Mouse (Mus musculus) limb, embryonic 14.5 days (tissue): ENCODE data around the gene Ddhd1. TPM values are rescaled to one million over a fixed set of nuclear protein-coding genes. Genes with fewer than 3 reads are reported as not detected.

Experiments used
- ATAC-seq: fragments of 200-750 bp; cut with Nextera tagmentation; 2 replicates; pipeline ENCODE4 v1.8.0; 2017; ENCODE audit warnings: low read depth, moderate number of reproducible peaks, moderate TSS enrichment; ENCODE audit not compliant: low FRiP score
- DNase-seq: peaks from one replicate; pipeline ENCODE4 v3.0.0-alpha.2; 2015; ENCODE audit warnings: low spot score
- H3K27ac ChIP-seq: fragments of 300-500 bp; sonication (generic); replicated peaks from 2 replicates; pipeline ENCODE4 v1.5.1; 2014; ENCODE audit warnings: low read depth, mild to moderate bottlenecking, low read length, moderate library complexity, mixed read lengths
- H3K27me3 ChIP-seq: fragments of 300-500 bp; sonication (generic); 2 replicates; pipeline ENCODE4 v1.6.1; 2014; ENCODE audit warnings: low read length, mixed read lengths; ENCODE audit not compliant: control insufficient read depth, insufficient read depth
- H3K36me3 ChIP-seq: fragments of 300-500 bp; sonication (generic); 2 replicates; pipeline ENCODE4 v1.6.1; 2014; ENCODE audit warnings: mild to moderate bottlenecking, low read length, moderate library complexity, mixed read lengths; ENCODE audit not compliant: control insufficient read depth, insufficient read depth
- H3K4me1 ChIP-seq: fragments of 300-500 bp; sonication (generic); 2 replicates; pipeline ENCODE4 v1.6.1; 2014; ENCODE audit warnings: antibody characterized with exemption, low read length, mixed read lengths; ENCODE audit not compliant: control insufficient read depth, insufficient read depth
- H3K4me2 ChIP-seq: fragments of 300-500 bp; sonication (generic); replicated peaks from 2 replicates; pipeline ENCODE4 v1.6.1; 2014; ENCODE audit warnings: low read depth, mild to moderate bottlenecking, low read length, moderate library complexity; ENCODE audit not compliant: severe bottlenecking
- H3K4me3 ChIP-seq: fragments of 300-500 bp; sonication (generic); replicated peaks from 2 replicates; pipeline ENCODE4 v1.5.1; 2014; ENCODE audit warnings: low read length
- H3K9ac ChIP-seq: fragments of 300-500 bp; sonication (generic); 2 replicates; pipeline ENCODE4 v1.6.1; 2014; ENCODE audit warnings: mild to moderate bottlenecking, low read depth, low read length, moderate library complexity; ENCODE audit not compliant: severe bottlenecking
- H3K9me3 ChIP-seq: fragments of 300-500 bp; sonication (generic); 2 replicates; pipeline ENCODE4 v1.6.1; 2016; ENCODE audit warnings: low read length; ENCODE audit not compliant: control insufficient read depth
- POLR2A ChIP-seq: fragments of 200-500 bp; IDR thresholded peaks from 2 replicates; pipeline ENCODE4 v1.8.0; 2012; ENCODE audit warnings: inconsistent platforms, mild to moderate bottlenecking, moderate library complexity, borderline replicate concordance; ENCODE audit not compliant: insufficient read depth, insufficient read length; ENCODE audit errors: extremely low read depth
- WGBS: fragments of 180-500 bp; shearing (Covaris S2); extraction: QIAGEN DNeasy Blood & Tissue Kit; methylation state at CpG from one replicate; pipeline ENCODE4 v1.1.7; 2014; 5-methylcytosine and 5-hydroxymethylcytosine counted together
- polyA plus RNA-seq, 2 experiments: library from polyadenylated mRNA; depleted of rRNA in 1 of 2; stranded (reverse) in 1 of 2; unstranded in 1 of 2; fragments of >200 nt; fragmentation: Nextera tagmentation in 1 of 2; extraction: Ambion mirVana in 1 of 2; gene quantifications; 2 replicates each; pipeline versions ENCODE4 v1.2.1 to v1.2.3; 2012 to 2014

Ddhd1 gene
- polyA plus RNA-seq, 2 experiments, result 9.5 to 18.0 TPM

DNA sequence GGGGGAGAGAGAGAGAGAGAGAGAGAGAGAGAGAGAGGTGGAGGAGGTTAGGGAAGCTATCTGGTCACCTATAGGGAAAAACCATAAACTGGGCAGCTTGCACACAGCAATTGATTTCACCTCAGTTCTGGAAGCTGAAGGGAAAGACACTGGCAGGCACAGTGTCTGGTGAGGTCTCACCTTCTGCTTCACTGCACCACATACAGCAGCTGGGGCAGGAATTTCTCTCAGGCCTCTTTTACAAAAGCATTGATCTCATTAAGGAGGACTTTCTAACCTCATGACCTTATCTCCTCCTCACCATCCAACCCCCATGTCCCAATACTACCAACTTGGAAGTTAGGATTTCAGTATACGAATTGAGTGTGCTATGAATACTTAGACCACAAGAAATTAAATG, 13.2 kb downstream of the Ddhd1 start:
- ATAC-seq, result no peak
- Histone ChIP-seq H3K9ac (no peak overlapping the region), H3K4me2 (no peak overlapping the region), H3K9me3 (no peaks in the 10 kb centered on the region), H3K36me3 (no peaks in the 10 kb centered on the region), H3K27me3 (no peaks in the 10 kb centered on the region), H3K27ac (no peak overlapping the region), H3K4me1 (no peaks in the 10 kb centered on the region), H3K4me3 (no peak overlapping the region)
- no peak for TF ChIP-seq POLR2A
- 59% methylated on average over 1 of the region's 1 CpGs for WGBS
- DNase-seq, result no peak

DNA sequence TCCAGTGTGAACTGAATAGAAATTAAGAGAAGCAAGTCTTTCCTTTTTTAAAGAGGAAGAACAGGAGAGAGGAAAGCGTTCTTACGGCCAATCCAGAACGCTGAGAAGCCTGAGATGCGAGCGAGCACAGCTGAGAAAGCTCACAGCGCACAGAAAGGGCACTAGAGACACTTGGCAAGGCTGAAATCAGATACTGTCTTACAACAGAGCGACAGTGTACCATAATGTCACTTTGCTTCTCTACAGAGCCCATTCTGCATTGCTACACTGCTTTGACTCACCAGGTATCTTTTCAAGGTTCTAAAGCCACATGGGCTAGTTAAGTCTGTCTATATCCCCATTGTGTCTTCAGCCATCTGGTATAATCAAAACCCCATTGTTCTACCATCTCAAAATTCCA, 13.7 kb downstream of the Ddhd1 start:
- H3K9ac ChIP-seq, result no peak overlapping the region
- no peaks in the 10 kb centered on the region for H3K27me3 ChIP-seq
- no peaks in the 10 kb centered on the region for H3K9me3 ChIP-seq
- H3K4me3 ChIP-seq, result no peak overlapping the region
- no peak for DNase-seq
- no peak overlapping the region for H3K4me2 ChIP-seq
- H3K36me3 ChIP-seq, result no peaks in the 10 kb centered on the region
- no peak for ATAC-seq
- TF ChIP-seq POLR2A, result no peak
- no peak overlapping the region for H3K27ac ChIP-seq
- H3K4me1 ChIP-seq, result no peaks in the 10 kb centered on the region
- WGBS, result 63% methylated on average over 7 of the region's 7 CpGs

DNA sequence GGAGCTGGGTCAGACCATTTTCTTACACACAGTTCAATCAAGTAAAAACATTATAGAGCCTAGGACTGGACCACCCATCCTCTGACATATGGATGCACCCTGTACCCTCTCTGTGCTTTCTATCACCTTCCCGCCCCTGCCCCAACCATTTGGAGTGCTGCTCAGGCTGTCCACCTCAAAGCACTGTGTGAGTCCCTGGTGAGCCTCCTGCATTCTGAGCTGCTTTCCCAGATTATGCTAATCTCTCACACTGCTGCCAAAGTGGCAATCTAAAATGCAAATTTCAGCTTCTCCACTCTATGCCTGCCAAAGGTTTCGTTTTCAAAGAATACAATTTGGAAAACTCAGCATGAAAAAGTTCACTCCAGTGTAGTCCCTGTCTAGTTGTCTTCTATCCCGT, 14.5 kb downstream of the Ddhd1 start:
- ATAC-seq, result no peak
- Histone ChIP-seq H3K9me3 (no peaks in the 10 kb centered on the region), H3K4me2 (no peak overlapping the region), H3K4me3 (no peak overlapping the region), H3K36me3 (no peaks in the 10 kb centered on the region), H3K9ac (no peak overlapping the region), H3K27me3 (no peaks in the 10 kb centered on the region), H3K4me1 (no peaks in the 10 kb centered on the region), H3K27ac (no peak overlapping the region)
- 51% methylated on average over 3 of the region's 3 CpGs for WGBS
- no peak for TF ChIP-seq POLR2A
- DNase-seq, result no peak

DNA sequence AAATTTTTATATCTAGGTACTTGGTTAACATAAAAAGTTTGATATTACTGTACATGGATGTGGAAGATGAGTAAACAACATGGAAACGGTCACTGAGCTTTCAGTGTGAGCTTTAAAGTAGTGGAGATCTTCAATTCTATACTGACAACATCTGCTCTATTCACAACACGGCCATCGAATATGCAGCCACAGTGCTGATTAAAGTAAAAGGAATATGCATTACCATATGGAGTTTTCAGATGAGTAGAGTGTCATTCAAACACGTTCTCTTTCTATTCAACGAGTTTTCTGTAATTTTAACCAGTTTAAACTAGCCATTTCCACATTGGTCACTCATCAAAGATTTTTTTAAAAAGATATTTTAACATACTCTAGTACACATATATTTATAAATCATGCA, 15.1 kb downstream of the Ddhd1 start:
- H3K9me3 ChIP-seq, result no peaks in the 10 kb centered on the region
- no peaks in the 10 kb centered on the region for H3K4me1 ChIP-seq
- H3K36me3 ChIP-seq, result no peaks in the 10 kb centered on the region
- no peak for TF ChIP-seq POLR2A
- H3K9ac ChIP-seq, result no peak overlapping the region
- 83% methylated on average over 5 of the region's 5 CpGs for WGBS
- H3K4me2 ChIP-seq, result no peak overlapping the region
- ATAC-seq (no peak), DNase-seq (no peak)
- H3K4me3 ChIP-seq, result no peak overlapping the region
- no peaks in the 10 kb centered on the region for H3K27me3 ChIP-seq
- H3K27ac ChIP-seq, result no peak overlapping the region

DNA sequence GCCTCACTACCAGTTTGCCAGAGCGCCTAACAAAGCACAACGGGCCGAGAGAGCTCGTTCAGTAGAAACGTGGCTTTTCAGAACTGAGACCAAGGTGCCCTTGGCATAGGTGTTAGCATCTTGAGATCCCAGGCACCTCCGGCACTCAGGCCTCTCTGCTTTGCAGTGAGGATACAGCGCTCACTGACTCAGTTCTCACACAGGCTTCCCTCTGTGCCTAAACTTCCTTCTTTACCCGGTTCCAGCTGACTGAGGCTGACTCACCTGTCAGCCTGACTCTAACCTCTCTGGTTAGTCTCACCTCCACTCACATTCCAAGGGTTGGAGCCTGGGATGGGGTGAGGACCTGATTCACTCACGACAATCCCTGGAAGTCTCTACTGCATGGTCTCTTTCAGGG, 15.7 kb downstream of the Ddhd1 start:
- no peak for TF ChIP-seq POLR2A
- H3K27me3 ChIP-seq, result no peaks in the 10 kb centered on the region
- ATAC-seq (no peak), DNase-seq (no peak)
- H3K36me3 ChIP-seq, result no peaks in the 10 kb centered on the region
- no peak overlapping the region for H3K27ac ChIP-seq
- no peak overlapping the region for H3K9ac ChIP-seq
- no peak overlapping the region for H3K4me3 ChIP-seq
- H3K4me2 ChIP-seq, result no peak overlapping the region
- 70% methylated on average over 9 of the region's 9 CpGs for WGBS
- H3K4me1 ChIP-seq, result no peaks in the 10 kb centered on the region
- H3K9me3 ChIP-seq, result no peaks in the 10 kb centered on the region

DNA sequence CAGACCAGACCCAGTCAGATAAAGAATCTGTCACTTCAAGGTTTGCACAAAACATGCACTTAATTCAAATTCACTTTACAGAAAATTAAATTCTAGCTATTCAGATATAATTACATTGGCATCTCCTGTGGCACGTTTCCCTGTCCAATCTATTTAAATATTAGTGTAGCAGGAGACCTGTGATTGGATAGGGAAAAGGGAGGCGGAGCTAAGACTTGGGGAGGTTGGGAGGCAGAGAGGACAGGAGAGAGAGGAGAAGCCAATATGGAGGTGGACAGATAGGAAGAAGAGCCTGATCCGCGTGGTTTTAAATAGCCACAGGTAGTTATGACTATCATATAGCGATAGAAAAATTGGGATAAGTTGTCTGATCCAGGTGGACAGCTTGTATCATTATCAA, 19.2 kb downstream of the Ddhd1 start:
- Histone ChIP-seq H3K4me1 (no peaks in the 10 kb centered on the region), H3K4me2 (no peak overlapping the region), H3K27me3 (no peaks in the 10 kb centered on the region), H3K9me3 (no peaks in the 10 kb centered on the region), H3K9ac (no peak overlapping the region), H3K36me3 (no peaks in the 10 kb centered on the region), H3K27ac (no peak overlapping the region), H3K4me3 (no peak overlapping the region)
- DNase-seq, result no peak
- 68% methylated on average over 5 of the region's 5 CpGs for WGBS
- no peak for ATAC-seq
- TF ChIP-seq POLR2A, result no peak
